Mouse (Mus musculus): ENCODE data around the gene Mlkl. TPM values are rescaled to one million over a fixed set of nuclear protein-coding genes. Genes with fewer than 3 reads are reported as not detected.

The Mlkl gene
- total RNA-seq, 2 experiments from 2014 or later, result 0.30 to 0.41 TPM

GRCm38 (mm10) chr8:111264693-111265220 lies 73.2 kb downstream of the Mlkl start:
- no peak for DNase-seq (ENCODE audit: low spot score in 2 of 2)
- intact Hi-C loops (cut with DNase I), result no loop called here

DNA sequence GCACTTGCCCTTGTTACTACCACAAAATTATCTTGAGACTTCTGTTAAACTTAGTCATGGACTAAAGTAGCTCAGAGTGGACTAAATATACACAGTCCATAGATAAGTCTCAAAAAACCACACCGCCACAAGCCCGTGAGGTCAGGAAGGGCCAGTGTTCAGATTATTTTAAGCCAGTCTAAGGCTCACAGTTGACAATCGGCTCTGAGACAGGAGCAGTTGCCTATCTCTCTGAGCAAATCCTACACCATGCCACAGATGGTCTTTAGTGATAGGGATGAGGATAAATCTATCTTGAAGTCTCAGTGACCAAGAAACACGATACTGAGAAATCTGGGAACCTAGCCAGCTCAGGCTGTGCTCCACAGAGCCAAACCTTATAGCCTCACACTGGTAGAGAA lies 76.0 kb downstream of the Mlkl start:
- intact Hi-C loops (cut with DNase I), result no loop called here
- DNase-seq (ENCODE audit: low spot score in 2 of 2), result no peak

Other genes with a start within 250 kb of the Mlkl start
- gene Clec18a, start 245.8 kb downstream of the Mlkl start, total RNA-seq (2021), result 1 to 10 TPM; 2.7 TPM
- gene Pdpr, start 243.5 kb downstream of the Mlkl start, total RNA-seq (2021), result 10 to 100 TPM; 26.9 to 27.5 TPM
- gene Glg1, start 79.0 kb downstream of the Mlkl start, total RNA-seq (2021), result 100 to 1,000 TPM; 149 to 151 TPM
- 10 to 100 TPM; 19.8 to 21.4 TPM for gene Rfwd3, start 38.0 kb downstream of the Mlkl start, total RNA-seq (2021)
- 10 to 100 TPM; 22.3 to 28.8 TPM for gene Fa2h, start 55.6 kb upstream of the Mlkl start, total RNA-seq (2021)
- gene Wdr59, start 183.9 kb upstream of the Mlkl start, total RNA-seq (2021), result 10 to 100 TPM; 18.4 to 18.7 TPM
- gene Znrf1, start 197.9 kb upstream of the Mlkl start, total RNA-seq (2021), result 100 to 1,000 TPM; 166 TPM